Mouse (Mus musculus) erythroblast, embryonic 14.5 days (primary cell): ENCODE measurements around the gene Kcnj11.

Source experiments
- GATA1 ChIP-seq: IDR thresholded peaks from 2 replicates; pipeline ENCODE4 v1.6.1; 2012; ENCODE audit warnings: low read length, inconsistent platforms, mixed read lengths
- TAL1 ChIP-seq: IDR thresholded peaks from 3 replicates; pipeline ENCODE4 v1.6.1; 2012; ENCODE audit warnings: low read length, inconsistent platforms, mixed read lengths

GRCm38 (mm10) chr7:46100563-46100962 lies at the start of gene Kcnj11:
- TF ChIP-seq GATA1: no peak
- no peak for TF ChIP-seq TAL1
